Mouse (Mus musculus) frontal cortex, adult (tissue): ENCODE results near the gene Spag5.

Experiments used
- ATAC-seq: cut with Nextera tagmentation; 2 replicates; pipeline ENCODE4 v1.9.2; 2017; ENCODE audit warnings: mild to moderate bottlenecking, moderate library complexity, mixed read lengths; ENCODE audit not compliant: low TSS enrichment

The Spag5 gene

GRCm38 (mm10) chr11:78322860-78323259, 21.5 kb downstream of the Spag5 start, which contains the start of gene Aldoc:
Gene Aldoc (plus strand): TSS chr11:78322968.
- peak; percentile 83 for ATAC-seq

- ATAC-seq: no peak
Observed at GRCm38 (mm10) chr11:78324000-78324785, 22.9 kb downstream of the Spag5 start.

- no peak for ATAC-seq
Observed at GRCm38 (mm10) chr11:78324965-78325364, 23.6 kb downstream of the Spag5 start.

GRCm38 (mm10) chr11:78327215-78327614, 25.9 kb downstream of the Spag5 start:
- no peak for ATAC-seq

- peak; percentile 95 for ATAC-seq
Observed at GRCm38 (mm10) chr11:78327634-78328511, 26.5 kb downstream of the Spag5 start, which contains the start of gene Pigs. Gene Pigs (plus strand): TSS chr11:78328415.

DNA sequence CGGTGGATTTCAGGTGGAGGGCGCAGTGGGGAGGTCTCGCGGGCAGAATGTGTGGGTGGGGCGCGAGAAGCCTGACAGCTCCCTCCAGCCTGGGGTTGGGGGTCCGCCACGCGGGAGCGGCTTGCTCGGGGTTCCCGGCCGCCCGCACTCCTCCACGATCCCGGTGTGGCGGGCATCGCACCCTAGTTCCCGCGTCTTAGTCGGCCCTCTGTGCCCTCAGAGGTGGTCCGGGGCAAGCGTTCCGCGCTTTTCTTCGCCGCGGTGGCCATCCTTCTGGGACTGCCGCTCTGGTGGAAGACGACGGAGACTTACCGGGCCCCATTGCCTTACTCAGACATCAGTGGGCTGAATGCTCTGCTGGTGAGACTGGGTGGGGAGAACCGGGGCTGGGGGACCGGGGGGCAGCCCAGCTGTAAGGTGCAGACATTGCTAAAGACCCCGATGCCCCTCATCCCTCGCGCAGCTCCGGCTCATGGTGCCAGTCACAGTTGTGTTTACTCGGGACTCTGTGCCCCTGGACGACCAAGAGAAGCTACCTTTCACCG, 27.3 kb downstream of the Spag5 start:
- peak; percentile 44 for ATAC-seq

- no peak for ATAC-seq
Observed at GRCm38 (mm10) chr11:78332676-78333075, 31.3 kb downstream of the Spag5 start.

- no peak for ATAC-seq
Observed at GRCm38 (mm10) chr11:78333992-78334391, 32.7 kb downstream of the Spag5 start.

DNA sequence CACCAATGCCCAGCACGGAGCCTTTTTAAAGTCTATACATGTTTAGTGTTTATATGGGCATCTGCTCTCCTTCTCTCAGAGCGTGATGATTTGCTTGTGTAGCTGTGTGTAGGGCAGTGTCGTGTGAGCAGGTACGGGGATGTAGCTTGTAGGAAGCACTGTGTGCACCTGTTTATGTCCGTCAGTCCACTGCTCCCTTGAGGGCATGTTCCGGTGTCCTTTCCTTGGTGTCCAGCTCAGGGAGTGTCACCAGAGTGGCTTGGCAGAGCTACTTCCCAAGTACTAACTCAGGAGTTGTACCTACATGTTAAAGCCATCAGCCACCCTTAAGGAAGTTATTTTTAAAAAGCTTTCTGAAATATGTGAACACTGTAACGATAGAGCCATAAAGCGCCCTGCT, 35.7 kb downstream of the Spag5 start:
- no peak for ATAC-seq

- ATAC-seq: no peak
Observed at GRCm38 (mm10) chr11:78341702-78342101, 40.4 kb downstream of the Spag5 start.

DNA sequence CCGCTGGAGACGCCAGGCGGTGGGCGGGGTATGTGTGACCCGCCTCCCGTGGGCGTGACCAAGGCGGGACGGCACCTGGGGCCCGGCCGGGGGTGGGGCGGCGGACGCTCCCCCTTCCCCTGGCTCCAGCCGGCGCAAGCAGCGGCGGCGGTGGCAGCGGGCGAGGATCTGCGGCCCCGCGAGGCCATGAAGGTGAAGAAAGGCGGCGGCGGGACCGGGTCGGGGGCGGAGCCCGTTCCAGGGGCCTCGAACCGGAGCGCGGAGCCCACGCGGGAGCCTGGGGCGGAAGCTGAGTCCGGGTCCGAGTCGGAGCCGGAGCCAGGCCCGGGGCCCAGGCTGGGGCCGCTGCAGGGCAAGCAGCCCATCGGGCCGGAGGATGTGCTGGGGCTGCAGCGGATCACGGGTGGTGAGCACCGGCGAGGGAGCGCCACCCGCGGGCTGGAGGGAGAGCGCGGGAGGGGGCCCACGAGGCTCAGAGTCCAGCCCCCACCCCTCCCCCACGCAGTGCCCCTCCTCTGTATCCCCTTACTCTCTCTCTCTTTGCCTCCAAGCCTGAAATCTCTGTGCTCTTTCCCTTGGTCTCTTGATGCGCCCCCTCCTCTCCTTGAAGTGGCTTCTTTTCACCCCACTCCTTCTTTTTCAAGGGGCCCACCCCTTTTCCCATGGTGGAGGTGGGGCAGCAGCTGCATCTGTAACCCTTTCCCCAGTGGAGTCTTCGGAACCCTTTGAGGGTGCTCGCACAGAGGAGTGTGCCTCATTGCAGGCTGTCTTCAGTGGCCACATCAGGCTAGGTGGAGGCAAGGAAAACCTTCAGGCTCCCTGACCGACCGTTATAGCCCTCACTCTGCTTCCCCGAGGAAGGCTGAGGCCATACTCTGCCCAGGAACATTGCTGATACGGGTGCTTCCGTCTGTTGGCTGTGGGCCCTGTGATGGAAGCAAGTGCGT, 42.3 kb downstream of the Spag5 start, which contains the start of gene Unc119:
Gene Unc119 (plus strand): TSS at position 102 of the 947 bp plus-strand sequence.
- peak; percentile 61 for ATAC-seq

GRCm38 (mm10) chr11:78344328-78344889, 43.1 kb downstream of the Spag5 start:
- no peak for ATAC-seq

- ATAC-seq: no peak
Observed at GRCm38 (mm10) chr11:78344890-78345715, 43.8 kb downstream of the Spag5 start.

DNA sequence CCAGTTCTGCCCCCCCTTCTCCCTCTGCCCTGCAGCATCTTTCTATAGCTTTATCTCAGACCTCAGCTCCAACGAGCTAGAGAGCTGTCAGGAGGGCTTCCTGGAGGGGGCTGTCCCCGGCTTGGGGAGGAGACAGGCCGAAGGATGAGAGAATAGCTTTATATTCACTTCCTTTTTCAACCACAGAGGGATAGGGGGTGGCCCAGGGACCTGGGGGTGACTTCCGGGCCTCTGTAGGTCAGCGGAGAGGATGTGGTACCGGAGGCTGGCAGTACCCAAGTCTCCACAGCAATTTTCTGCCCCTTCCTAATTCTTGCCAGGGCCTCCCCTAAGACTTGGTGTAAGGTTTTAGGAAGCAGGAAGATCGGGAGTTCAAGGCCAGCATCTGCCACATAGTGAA, 44.5 kb downstream of the Spag5 start:
- no peak for ATAC-seq

DNA sequence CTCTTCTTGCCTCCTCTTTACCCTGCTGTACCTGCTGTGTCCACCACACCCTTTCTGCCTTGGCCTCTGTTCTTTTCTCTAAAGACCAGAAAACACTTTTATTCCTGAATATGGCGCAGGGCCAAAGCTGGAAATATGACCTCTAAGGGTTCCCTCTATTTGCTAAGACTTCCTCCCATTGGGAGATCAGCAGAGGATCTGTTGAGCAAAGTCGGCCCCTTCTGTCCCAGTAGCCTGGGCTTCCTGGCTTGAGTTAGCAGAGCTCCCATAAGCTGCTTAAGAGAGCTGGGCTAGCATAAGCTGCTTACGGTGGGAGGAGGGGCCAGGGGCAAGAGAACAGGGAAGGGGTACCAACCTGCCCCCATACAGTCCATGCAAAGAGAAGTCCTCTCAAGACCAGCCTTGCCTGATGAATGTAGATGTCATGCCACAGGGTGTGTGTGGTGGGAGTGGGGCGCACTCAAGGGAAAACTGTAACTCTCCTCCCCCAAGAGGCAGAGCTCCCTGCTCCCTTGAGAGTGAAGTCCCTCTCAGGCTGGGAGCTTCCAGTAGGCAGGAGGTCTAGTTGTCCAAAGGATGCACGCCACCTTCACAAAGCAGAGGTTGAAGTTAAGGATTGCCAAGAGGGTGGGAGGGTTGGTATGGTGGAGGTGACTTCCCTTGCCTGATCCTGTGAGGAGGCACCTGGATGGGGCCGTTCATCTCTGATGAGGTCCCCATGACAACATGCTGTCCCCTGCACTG, 45.2 kb downstream of the Spag5 start:
- ATAC-seq: no peak

DNA sequence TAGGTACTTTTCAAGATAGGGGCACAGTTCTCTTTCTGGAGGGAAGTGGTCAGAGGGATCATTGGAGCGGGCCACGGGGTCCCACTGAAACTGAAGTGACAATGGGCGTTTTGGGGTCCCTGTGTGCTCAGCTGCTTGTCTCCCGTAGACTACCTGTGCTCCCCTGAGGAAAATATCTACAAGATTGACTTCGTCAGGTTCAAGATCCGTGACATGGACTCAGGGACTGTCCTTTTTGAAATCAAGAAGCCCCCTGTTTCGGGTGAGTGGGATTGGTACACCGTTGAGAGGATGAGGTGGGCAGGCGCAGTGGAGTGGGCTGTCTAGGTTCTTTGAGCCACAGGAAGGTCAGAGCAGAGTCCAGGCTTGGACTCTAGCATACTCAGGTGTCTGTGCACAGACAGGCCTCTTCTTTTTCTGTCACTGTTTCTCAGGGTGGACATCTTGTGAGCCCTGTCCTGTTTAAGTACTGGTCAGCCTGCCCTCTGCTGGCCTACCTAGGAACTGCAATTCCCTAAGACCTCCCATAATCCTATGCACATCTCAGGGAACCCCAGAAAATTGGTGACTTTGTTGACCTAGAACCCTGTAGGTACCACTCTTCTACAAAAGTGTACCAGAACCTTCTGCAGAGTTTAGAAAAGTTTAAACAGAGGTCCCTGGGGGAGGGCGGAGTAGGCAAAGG, 45.9 kb downstream of the Spag5 start:
- ATAC-seq: peak; percentile 44; the same call in 1 of the 2 replicates

- no peak for ATAC-seq
Observed at GRCm38 (mm10) chr11:78347908-78348307, 46.6 kb downstream of the Spag5 start.

DNA sequence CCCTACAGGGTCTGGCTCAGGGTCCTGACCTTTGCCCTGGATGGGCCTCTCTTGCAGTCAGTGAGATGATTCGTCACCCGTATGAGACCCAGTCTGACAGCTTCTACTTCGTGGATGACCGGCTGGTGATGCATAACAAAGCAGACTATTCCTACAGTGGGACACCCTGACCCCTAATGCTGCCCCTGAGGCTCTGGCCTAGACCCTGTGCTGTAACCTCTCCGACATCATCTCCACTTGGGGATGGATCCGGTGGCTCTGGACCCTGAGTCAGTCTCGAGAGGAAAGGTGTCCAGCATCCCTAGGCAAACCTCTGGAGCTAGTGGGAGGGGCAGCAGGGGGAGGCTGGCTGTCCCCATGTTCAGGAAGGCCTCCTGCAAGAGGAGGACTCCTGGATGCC, 47.1 kb downstream of the Spag5 start:
- no peak for ATAC-seq
